Mouse (Mus musculus) right cerebral cortex, postnatal 25 days (tissue): ENCODE data around the gene Olfr1080.
"Not testable (repeated sequence)": the region's sequence is repeated elsewhere in the genome, so short reads cannot be mapped to it uniquely, and the experiment has no call there.

ENCODE experiments used
- DNase-seq: peaks from one replicate; pipeline ENCODE4 v3.0.0; 2022

Olfr1080 gene

DNA sequence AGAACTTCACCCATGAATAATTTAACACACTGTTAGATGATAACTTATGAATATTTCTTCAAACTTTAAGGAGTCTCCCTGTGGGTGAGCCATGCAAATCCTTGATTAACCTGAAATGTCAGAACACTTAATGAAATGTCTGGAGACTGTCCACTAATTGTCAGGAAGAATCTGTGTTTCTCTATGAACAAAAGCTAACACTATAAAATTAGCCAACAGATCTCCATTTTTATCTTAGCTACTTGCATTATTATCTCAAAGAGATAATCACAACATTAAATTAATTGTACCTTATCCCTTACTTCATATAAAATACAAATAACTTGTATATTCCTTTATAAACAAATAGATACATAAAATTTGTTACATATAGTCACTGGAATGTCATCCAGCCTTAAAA, at the start of gene Olfr1080:
Olfr1080 (minus strand) TSS at position 101 of the 400 bp plus-strand sequence.
- not testable (repeated sequence) for DNase-seq

- DNase-seq, result not testable (repeated sequence)
Observed at GRCm38 (mm10) chr2:86598866-86599265, 40.8 kb upstream of the Olfr1080 start, which contains the start of gene Olfr1082. Gene Olfr1082, minus strand, starts transcription at chr2:86598966.

DNA sequence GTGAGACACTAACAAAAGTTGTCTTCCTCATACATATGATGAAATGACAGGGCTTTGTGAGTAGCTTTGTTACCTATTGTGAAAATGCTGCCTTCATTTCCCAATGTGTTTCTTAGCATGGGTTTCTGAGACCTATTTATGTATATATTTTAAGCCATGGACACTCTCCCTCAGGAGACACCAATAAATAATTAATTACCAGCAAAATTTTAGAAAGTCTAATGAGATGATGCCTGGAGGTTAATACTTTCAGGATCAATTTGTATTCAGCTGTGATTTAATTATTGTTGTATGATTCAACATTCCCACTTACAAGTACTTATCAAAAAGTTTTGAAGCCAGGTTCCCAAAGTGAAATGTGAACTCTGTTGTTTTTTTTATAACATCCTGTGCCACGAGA, 15.7 kb downstream of the Olfr1080 start, which contains the start of gene Olfr1079:
Olfr1079 (minus strand) TSS at position 101 of the 400 bp plus-strand sequence.
- no peak for DNase-seq

DNA sequence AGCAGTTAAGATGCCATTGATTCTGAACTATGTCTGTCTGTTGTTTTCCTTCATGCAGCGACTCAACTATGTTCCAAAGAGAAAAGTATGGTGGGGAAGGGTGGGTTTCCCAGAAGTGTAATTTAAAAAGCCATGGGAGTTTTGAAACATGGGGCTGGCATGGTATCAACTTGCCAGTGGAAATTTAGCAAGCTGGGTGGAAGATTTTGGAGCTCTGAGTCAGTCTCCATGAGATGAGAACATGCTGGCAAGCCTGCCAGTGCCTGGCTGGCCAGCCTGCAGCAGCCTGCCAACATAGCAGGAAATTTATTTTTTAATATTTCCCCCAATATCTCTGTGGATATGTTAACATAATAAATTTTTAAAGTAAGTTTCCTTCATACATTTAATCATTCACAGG, 27.0 kb downstream of the Olfr1080 start:
- DNase-seq, result no peak

- no peak for DNase-seq
Observed at GRCm38 (mm10) chr2:86508161-86508560, 49.9 kb downstream of the Olfr1080 start, which contains the start of gene Olfr1076. Gene Olfr1076, plus strand, starts transcription at chr2:86508461.
